Mouse (Mus musculus): ENCODE results near the gene Stard10. TPM values are rescaled to one million over a fixed set of nuclear protein-coding genes. Genes with fewer than 3 reads are reported as not detected.

Gene Stard10
- polyA plus RNA-seq, 1 experiment from 2014 or later = 30.0 TPM

DNA sequence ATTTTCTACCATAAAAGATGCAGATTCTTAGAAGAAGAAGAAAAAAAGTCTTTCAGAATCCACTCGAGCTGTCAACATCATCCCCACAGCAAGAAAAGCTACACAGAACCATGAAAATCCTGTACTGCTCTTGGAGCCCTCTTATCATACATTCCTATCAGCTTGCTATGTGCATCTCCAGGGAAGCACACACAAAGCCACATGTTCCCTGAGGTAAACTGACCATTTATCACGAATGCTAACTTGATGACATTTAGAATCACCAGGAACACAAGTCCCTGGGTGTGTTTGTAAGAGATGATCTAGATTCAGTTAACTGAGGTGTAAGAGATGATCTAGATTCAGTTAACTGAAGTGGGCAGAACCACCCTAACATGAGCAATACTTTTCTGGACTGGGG is 10.0 kb upstream of the Stard10 start:
- WGBS = 36% methylated on average over 2 of the region's 2 CpGs
- H3K9ac ChIP-seq = no peak overlapping the region
- ATAC-seq (ENCODE audit: insufficient number of reproducible peaks, low FRiP score, low TSS enrichment, low read depth) = no peak
- peaks cover 10% of the 10 kb centered on the region for H3K4me1 ChIP-seq
- no peaks in the 10 kb centered on the region for H3K27me3 ChIP-seq
- H3K36me3 ChIP-seq = no peaks in the 10 kb centered on the region
- no peak overlapping the region for H3K27ac ChIP-seq
- H3K4me2 ChIP-seq = no peak overlapping the region
- no peak overlapping the region for H3K4me3 ChIP-seq
- no peaks in the 10 kb centered on the region for H3K9me3 ChIP-seq

DNA sequence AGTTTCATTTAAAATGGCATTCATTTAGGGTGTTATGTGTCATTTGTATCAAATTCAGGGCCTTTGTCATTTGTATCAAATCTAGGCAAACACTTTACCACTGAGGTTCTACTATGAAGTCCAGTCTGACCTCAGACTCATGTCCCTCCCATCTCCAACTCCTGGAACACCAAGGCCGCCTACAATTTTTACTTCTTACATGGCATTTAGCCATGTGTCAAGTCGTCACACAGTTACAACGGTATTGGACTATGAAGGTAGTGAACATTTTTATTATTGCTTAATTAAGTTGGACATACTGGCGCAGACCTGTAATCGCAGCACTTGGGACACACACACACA is 6.9 kb upstream of the Stard10 start:
- WGBS = 27% methylated on average over 5 of the region's 5 CpGs
- H3K4me3 ChIP-seq = peak overlapping the region; percentile 74
- no peaks in the 10 kb centered on the region for H3K9me3 ChIP-seq
- peak overlapping the region; percentile 71; the same call in 1 of the 2 replicates for H3K9ac ChIP-seq
- peaks cover 4% of the 10 kb centered on the region; the same call in 1 of the 2 replicates for H3K4me1 ChIP-seq
- no peak for ATAC-seq (ENCODE audit: insufficient number of reproducible peaks, low FRiP score, low TSS enrichment, low read depth)
- H3K4me2 ChIP-seq = peak overlapping the region; percentile 56
- H3K27ac ChIP-seq = peak overlapping the region; percentile 97
- no peaks in the 10 kb centered on the region for H3K27me3 ChIP-seq
- no peaks in the 10 kb centered on the region for H3K36me3 ChIP-seq

DNA sequence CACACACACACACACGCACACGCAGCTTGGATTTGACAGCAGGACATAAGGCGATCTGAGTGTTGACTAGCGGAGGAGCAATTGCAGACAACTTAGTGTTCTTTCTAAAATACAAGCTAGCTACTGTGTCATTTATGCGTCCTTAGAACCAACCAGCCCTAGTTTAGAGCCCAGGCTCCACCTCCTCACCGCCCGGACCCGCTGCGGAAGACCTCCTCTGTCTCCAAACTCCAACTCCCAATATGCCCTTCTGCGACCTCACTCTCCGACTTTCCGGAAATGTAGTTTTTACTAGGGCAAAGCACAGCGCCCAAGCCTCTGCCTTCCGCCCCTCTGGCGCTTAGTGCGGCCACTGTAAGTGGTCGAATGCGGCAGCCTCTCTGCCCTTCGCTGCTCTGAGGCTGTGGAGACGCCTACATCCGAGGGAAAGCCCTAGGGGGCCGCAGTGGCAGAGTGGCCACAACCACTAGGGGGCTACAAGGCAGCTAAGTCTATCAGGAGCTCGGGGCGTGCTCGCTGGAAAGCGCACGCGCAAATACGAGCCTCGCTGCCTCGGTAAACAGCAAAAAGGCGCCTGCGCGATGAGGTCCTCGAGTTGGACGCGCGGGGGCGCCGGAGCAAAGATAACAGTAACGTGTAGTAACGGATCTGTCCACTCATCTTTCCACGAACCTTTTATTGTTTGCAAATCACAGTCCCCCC is 6.4 kb upstream of the Stard10 start:
- Histone ChIP-seq H3K4me3 (peak overlapping the region; percentile 74), H3K9me3 (no peaks in the 10 kb centered on the region), H3K9ac (peak overlapping the region; percentile 71), H3K4me1 (peaks cover 4% of the 10 kb centered on the region; the same call in 1 of the 2 replicates), H3K27ac (peak overlapping the region; percentile 97), H3K36me3 (no peaks in the 10 kb centered on the region), H3K27me3 (no peaks in the 10 kb centered on the region), H3K4me2 (peak overlapping the region; percentile 56)
- WGBS = under 1% methylated on average over 43 of the region's 43 CpGs
- peak; percentile 94 for ATAC-seq (ENCODE audit: insufficient number of reproducible peaks, low FRiP score, low TSS enrichment, low read depth)

DNA sequence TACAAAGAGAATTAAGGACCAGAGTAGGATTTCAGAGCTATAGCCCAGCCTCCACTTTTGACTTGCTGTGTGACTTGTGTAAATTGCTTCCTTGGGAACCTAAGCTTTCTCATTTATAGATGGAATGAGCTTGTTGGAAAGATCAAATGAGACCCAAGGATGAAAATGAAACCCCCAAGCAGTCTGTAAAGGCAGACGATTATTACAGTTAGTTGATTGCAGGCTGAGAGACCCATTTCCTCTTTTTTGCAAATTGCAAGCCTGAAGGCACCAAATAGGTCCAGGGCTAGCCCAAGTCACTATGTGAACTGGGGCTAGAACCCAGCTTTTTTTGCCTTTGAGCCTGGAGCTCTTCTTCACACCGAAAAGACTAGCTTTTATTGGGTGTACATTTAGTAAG is 5.8 kb upstream of the Stard10 start:
- Histone ChIP-seq H3K27ac (peak overlapping the region; percentile 74), H3K9ac (no peak overlapping the region), H3K4me3 (peak overlapping the region; percentile 74), H3K4me1 (peaks cover 4% of the 10 kb centered on the region; the same call in 1 of the 2 replicates), H3K27me3 (no peaks in the 10 kb centered on the region), H3K9me3 (no peaks in the 10 kb centered on the region), H3K36me3 (no peaks in the 10 kb centered on the region), H3K4me2 (peak overlapping the region; percentile 56)
- 25% methylated on average over 2 of the region's 2 CpGs for WGBS
- ATAC-seq (ENCODE audit: insufficient number of reproducible peaks, low FRiP score, low TSS enrichment, low read depth) = no peak

DNA sequence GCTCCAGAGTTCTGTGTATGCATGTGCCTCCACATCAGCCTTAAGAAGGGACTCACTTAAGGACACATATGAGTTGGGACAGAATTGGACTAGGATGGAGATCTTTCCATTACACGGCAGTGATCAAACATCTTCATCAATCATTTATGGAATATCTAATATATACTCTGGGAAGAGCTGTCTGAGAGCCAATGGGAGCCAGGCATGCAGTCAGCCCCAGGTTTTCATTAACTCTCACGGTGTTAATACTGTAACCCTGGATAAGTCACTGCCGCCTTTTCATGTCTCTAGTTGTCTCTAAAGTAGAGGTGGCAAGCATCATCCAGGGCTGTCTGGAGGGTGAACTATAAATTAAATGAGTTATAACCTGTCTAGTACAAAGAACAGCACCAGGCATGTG is 3.9 kb upstream of the Stard10 start:
- no peak for ATAC-seq (ENCODE audit: insufficient number of reproducible peaks, low FRiP score, low TSS enrichment, low read depth)
- 57% methylated on average over 3 of the region's 3 CpGs for WGBS

DNA sequence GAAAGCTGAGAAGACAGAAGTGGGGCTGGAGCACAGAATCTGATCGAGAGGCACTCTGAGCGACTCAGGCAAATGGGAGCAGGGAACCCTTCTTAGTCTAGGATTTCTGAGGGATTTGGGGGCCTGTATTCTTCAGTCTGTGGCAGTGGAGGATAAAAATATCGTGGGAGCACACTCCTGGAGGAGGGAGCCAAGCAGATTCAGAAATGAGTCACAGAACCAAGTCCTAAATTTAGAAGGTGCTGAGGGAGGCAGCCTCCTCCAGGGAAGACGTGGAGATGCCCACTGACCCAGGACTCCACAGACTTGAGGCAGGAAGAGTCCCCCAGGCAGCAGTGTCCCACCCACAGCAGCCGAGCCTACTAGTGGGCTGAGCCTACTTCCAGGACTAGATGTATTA is 2.5 kb upstream of the Stard10 start:
- no peaks in the 10 kb centered on the region for H3K27me3 ChIP-seq
- H3K9me3 ChIP-seq = no peaks in the 10 kb centered on the region
- no peak for ATAC-seq (ENCODE audit: insufficient number of reproducible peaks, low FRiP score, low TSS enrichment, low read depth)
- 54% methylated on average over 5 of the region's 5 CpGs for WGBS
- H3K9ac ChIP-seq = no peak overlapping the region
- H3K4me1 ChIP-seq = peaks cover 4% of the 10 kb centered on the region; the same call in 1 of the 2 replicates
- H3K4me2 ChIP-seq = no peak overlapping the region
- H3K4me3 ChIP-seq = no peak overlapping the region
- no peaks in the 10 kb centered on the region for H3K36me3 ChIP-seq
- H3K27ac ChIP-seq = no peak overlapping the region

More for the DNA sequence above, 3.9 kb upstream of the Stard10 start:
- H3K4me2 ChIP-seq = no peak overlapping the region
- no peak overlapping the region for H3K9ac ChIP-seq
- no peak overlapping the region for H3K27ac ChIP-seq
- no peak overlapping the region for H3K4me3 ChIP-seq
- H3K9me3 ChIP-seq = no peaks in the 10 kb centered on the region
- no peaks in the 10 kb centered on the region for H3K36me3 ChIP-seq
- no peaks in the 10 kb centered on the region for H3K27me3 ChIP-seq
- H3K4me1 ChIP-seq = peaks cover 4% of the 10 kb centered on the region; the same call in 1 of the 2 replicates

DNA sequence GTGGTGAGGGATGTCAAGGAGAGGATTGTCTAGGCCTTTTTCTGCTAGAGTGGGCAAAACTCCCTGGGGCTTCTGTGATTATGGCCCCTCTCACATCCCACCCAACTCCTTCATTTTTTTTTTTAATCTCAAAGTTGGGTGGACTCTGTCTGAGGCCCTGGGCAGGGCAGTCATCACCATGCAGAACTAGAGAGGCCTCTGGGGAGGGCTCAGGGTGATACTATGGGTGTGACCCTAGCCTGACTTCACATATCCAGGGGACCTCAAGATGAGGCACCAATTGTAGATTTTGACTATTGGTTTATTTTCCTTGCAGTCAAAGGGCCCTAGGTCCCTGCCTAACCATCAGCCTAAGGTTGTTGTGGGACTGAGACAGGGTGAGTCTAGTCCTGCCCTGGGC is 1.2 kb upstream of the Stard10 start:
- H3K27ac ChIP-seq = no peak overlapping the region
- no peak overlapping the region for H3K4me2 ChIP-seq
- no peak for ATAC-seq (ENCODE audit: insufficient number of reproducible peaks, low FRiP score, low TSS enrichment, low read depth)
- H3K27me3 ChIP-seq = no peaks in the 10 kb centered on the region
- no peaks in the 10 kb centered on the region for H3K9me3 ChIP-seq
- H3K4me1 ChIP-seq = peaks cover 12% of the 10 kb centered on the region
- no peak overlapping the region for H3K9ac ChIP-seq
- H3K4me3 ChIP-seq = no peak overlapping the region
- no peaks in the 10 kb centered on the region for H3K36me3 ChIP-seq

DNA sequence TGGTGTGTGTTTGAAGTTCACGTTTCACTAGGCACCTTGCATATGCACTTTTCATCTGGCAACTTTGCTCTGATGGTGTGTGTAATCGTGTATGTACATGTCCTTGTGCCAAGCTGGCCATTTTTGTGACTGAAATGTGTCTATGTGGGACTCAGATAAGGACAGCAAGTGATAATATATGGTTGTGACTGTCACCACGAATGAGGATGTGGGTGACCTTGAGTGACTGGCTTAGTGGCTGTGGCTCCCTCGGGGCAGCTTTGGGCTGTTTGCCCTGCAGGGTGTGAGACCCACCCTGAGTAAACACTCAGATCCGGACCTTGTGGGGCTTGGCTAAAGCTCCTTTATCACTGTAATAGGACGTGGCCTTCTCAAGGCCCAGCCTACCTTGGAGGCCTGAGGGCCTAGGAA is 290 bp upstream of the Stard10 start:
- Histone ChIP-seq H3K9ac (no peak overlapping the region), H3K9me3 (no peaks in the 10 kb centered on the region), H3K27me3 (no peaks in the 10 kb centered on the region), H3K36me3 (no peaks in the 10 kb centered on the region), H3K27ac (no peak overlapping the region), H3K4me3 (no peak overlapping the region), H3K4me1 (peaks cover 11% of the 10 kb centered on the region), H3K4me2 (no peak overlapping the region)
- WGBS = 50% methylated on average over 6 of the region's 6 CpGs
- ATAC-seq (ENCODE audit: insufficient number of reproducible peaks, low FRiP score, low TSS enrichment, low read depth) = no peak

DNA sequence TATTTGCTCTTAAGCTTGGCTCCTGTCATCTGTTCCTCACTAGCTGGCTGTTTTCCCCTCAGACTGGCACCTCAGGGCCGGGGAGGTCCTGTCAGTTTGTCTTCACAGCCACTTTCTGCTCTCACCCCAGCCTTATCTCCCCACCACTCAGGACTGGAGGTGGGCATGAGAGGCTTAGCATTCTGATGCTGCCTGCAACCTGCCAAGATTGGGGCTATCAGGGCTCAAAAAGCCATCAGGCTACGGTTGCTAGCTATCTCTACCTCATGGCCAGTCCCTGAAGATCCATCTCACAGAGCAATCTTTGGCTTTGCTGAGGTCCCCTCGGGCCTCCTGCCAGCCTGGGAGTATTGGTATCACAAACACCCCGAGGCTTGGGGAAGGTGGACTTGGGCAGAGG is 2.0 kb downstream of the Stard10 start:
- no peaks in the 10 kb centered on the region for H3K27me3 ChIP-seq
- H3K4me2 ChIP-seq = no peak overlapping the region
- H3K4me1 ChIP-seq = peaks cover 27% of the 10 kb centered on the region
- H3K27ac ChIP-seq = no peak overlapping the region
- H3K36me3 ChIP-seq = no peaks in the 10 kb centered on the region
- no peak for ATAC-seq (ENCODE audit: insufficient number of reproducible peaks, low FRiP score, low TSS enrichment, low read depth)
- no peak overlapping the region for H3K4me3 ChIP-seq
- H3K9ac ChIP-seq = no peak overlapping the region
- 63% methylated on average over 4 of the region's 4 CpGs for WGBS
- H3K9me3 ChIP-seq = no peaks in the 10 kb centered on the region

DNA sequence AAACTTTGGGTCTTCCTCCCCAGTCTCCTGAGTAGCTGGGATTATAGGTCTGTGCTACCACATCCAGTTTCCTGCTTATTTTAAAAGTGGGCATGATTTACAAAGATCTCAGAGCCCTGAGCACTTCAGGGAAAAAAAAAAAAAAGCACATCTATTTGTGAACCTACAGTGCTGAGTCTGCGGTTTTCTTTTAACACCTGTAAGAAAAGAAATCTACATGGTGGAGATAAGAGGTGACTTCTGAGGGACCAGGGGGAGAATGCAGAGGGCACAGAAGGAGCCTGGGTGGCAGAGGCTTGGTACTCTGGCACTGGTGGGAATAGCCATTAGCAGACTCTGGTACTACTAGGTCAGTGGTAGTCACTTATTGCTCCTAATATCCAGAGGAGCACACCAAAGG is 2.9 kb downstream of the Stard10 start:
- Histone ChIP-seq H3K4me2 (no peak overlapping the region), H3K27me3 (no peaks in the 10 kb centered on the region)

DNA sequence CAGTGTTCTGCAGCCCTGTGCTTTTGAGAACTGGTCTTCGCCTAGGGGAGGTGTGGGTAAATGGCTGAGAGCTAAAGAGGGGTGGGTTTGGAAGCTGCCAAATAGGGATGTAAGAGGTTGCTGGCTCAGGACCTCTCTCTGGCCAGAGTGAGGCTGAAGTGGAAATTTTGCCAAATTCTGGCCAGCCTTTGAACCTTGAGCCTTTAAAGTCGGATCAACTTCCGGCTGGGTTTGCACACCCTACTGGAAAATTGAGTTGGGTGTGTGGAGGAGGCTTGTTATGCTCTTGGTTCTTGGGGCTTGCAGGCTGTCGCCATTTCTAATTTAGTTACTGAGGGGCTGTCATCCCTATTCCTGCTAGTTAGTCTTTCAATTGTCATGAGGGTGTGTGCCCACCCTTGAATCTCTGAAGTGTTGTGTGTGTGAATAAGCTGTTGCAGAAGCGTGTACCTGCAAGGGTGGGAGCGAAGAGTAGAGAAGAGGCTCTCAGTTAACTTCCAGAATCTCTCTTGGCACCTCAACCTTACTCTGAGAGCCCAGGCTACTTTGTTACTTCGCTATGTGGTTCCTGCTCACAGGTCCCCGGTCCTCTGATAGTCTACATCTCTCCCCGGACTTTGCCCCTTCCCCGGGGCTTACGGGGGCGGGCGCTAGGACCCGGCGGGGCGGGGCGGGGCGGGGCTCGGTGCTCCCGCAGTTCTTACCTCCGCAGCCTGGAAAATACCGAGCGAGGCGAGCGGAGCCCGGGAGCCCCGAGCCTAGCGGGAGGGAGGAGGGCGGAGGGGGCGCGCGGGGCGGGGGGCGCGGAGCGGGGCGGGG is 3.7 kb downstream of the Stard10 start:
- Histone ChIP-seq H3K36me3 (0 out of 2 replicates have a peak, but pooled peaks cover 6% of the 10 kb centered on the region), H3K9me3 (no peaks in the 10 kb centered on the region), H3K27me3 (no peaks in the 10 kb centered on the region), H3K9ac (peak overlapping the region; percentile 55), H3K4me3 (peak overlapping the region; percentile 72), H3K4me1 (peaks cover 27% of the 10 kb centered on the region), H3K27ac (peak overlapping the region; percentile 61), H3K4me2 (peak overlapping the region; percentile 96)
- ATAC-seq (ENCODE audit: insufficient number of reproducible peaks, low FRiP score, low TSS enrichment, low read depth) = 0 out of 2 replicates have a peak, but pooled peaks have one; percentile 45
- WGBS = 5% methylated on average over 25 of the region's 37 CpGs

More for the DNA sequence above, 2.9 kb downstream of the Stard10 start:
- Histone ChIP-seq H3K9ac (no peak overlapping the region), H3K27ac (no peak overlapping the region), H3K9me3 (no peaks in the 10 kb centered on the region), H3K4me1 (peaks cover 27% of the 10 kb centered on the region), H3K4me3 (no peak overlapping the region), H3K36me3 (no peaks in the 10 kb centered on the region)
- 90% methylated on average over 1 of the region's 1 CpGs for WGBS
- no peak for ATAC-seq (ENCODE audit: insufficient number of reproducible peaks, low FRiP score, low TSS enrichment, low read depth)

DNA sequence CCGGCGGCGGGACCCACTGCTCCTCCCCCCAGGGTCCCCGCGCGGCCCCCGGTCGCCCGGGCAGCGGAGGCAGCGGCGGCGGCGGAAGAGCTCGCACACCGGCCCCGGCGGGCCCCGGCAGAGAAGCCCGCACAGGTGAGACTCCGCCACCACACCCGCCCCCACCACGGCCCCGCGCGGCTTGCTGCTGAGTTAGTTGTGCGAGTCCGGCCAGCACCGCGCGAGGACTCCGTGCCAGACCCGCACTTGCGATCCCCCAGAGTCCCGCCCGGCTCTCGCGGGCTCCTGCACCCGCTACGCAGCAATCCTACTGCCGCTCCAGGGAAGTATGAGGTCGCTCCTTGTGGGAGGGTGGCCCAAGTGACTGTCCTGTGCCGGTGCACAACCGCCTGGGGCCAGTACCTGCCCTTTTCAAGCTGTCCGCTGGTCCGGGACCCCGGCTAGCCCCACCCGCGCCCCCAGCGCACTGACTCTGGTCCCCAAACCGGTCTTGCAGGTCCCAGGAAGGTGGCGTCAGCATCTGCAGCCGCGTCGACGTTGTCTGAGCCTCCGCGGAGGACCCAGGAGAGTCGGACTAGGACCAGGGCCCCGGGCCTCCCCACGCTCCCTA is 4.4 kb downstream of the Stard10 start:
- H3K4me1 ChIP-seq = peaks cover 27% of the 10 kb centered on the region
- no peaks in the 10 kb centered on the region for H3K9me3 ChIP-seq
- H3K4me2 ChIP-seq = peak overlapping the region; percentile 96
- peak overlapping the region; percentile 72 for H3K4me3 ChIP-seq
- peak overlapping the region; percentile 61 for H3K27ac ChIP-seq
- H3K9ac ChIP-seq = peak overlapping the region; percentile 55
- peak; percentile 31; the same call in 1 of the 2 replicates for ATAC-seq (ENCODE audit: insufficient number of reproducible peaks, low FRiP score, low TSS enrichment, low read depth)
- 1% methylated on average over 46 of the region's 61 CpGs for WGBS
- 0 out of 2 replicates have a peak, but pooled peaks cover 6% of the 10 kb centered on the region for H3K36me3 ChIP-seq
- H3K27me3 ChIP-seq = no peaks in the 10 kb centered on the region
